Mouse (Mus musculus) stomach, embryonic 16.5 days (tissue): ENCODE data around the gene Pxylp1. TPM values are rescaled to one million over a fixed set of nuclear protein-coding genes. Genes with fewer than 3 reads are reported as not detected.
A peak's percentile ranks its signal among the peaks of the same experiment; 100 is the strongest.

Experiments
- ATAC-seq: fragments of 200-750 bp; cut with Nextera tagmentation; 2 replicates; pipeline ENCODE4 v1.8.0; 2017; ENCODE audit warnings: moderate number of reproducible peaks, moderate TSS enrichment; ENCODE audit not compliant: insufficient read depth, low FRiP score
- H3K27ac ChIP-seq: fragments of 300-500 bp; sonication (generic); 2 replicates; pipeline ENCODE4 v1.5.1; 2014; ENCODE audit warnings: low read length
- H3K27me3 ChIP-seq: fragments of 300-500 bp; sonication (generic); 2 replicates; pipeline ENCODE4 v1.6.1; 2014; ENCODE audit warnings: low read length, control low read depth, mixed read lengths; ENCODE audit not compliant: control insufficient read depth, insufficient read depth
- H3K36me3 ChIP-seq: fragments of 300-500 bp; sonication (generic); 2 replicates; pipeline ENCODE4 v1.6.1; 2014; ENCODE audit warnings: low read length; ENCODE audit not compliant: control insufficient read depth, insufficient read depth
- H3K4me1 ChIP-seq: fragments of 300-500 bp; sonication (generic); 2 replicates; pipeline ENCODE4 v1.6.1; 2014; ENCODE audit warnings: low read length, control low read depth, mixed read lengths; ENCODE audit not compliant: control insufficient read depth, insufficient read depth
- H3K4me2 ChIP-seq: fragments of 300-500 bp; sonication (generic); 2 replicates; pipeline ENCODE4 v1.6.1; 2014; ENCODE audit warnings: low read depth, low read length, mixed read lengths
- H3K4me3 ChIP-seq: fragments of 300-500 bp; sonication (generic); replicated peaks from 2 replicates; pipeline ENCODE4 v1.5.1; 2014; ENCODE audit warnings: mild to moderate bottlenecking, low read length
- H3K9ac ChIP-seq: fragments of 300-500 bp; sonication (generic); 2 replicates; pipeline ENCODE4 v1.6.1; 2014; ENCODE audit warnings: low read length
- H3K9me3 ChIP-seq: fragments of 300-500 bp; sonication (generic); replicated peaks from 2 replicates; pipeline ENCODE4 v1.6.1; 2016; ENCODE audit warnings: low read length, control low read depth; ENCODE audit not compliant: control insufficient read depth
- WGBS: fragments of 180-500 bp; shearing (Covaris S2); extraction: QIAGEN DNeasy Blood & Tissue Kit; methylation state at CpG from one replicate; pipeline ENCODE4 v1.1.7; 2014; 5-methylcytosine and 5-hydroxymethylcytosine counted together
- polyA plus RNA-seq: library from polyadenylated mRNA; unstranded; fragments of >200 nt; fragmentation: Nextera tagmentation; extraction: Ambion mirVana; gene quantifications from 2 replicates; pipeline ENCODE4 v1.2.1, GENCODE M21; 2015

The Pxylp1 gene
- polyA plus RNA-seq, 1 experiment from 2014 or later = 28.9 TPM

GRCm38 (mm10) chr9:96896690-96897089 is 4.2 kb upstream of the Pxylp1 start:
- H3K9me3 ChIP-seq = no peaks in the 10 kb centered on the region
- WGBS = 89% methylated on average over 1 of the region's 1 CpGs
- H3K4me2 ChIP-seq = no peak overlapping the region
- H3K4me3 ChIP-seq = no peak overlapping the region
- no peak overlapping the region for H3K9ac ChIP-seq
- no peaks in the 10 kb centered on the region for H3K27me3 ChIP-seq
- H3K36me3 ChIP-seq = no peaks in the 10 kb centered on the region
- ATAC-seq = no peak
- no peak overlapping the region for H3K27ac ChIP-seq
- H3K4me1 ChIP-seq = no peaks in the 10 kb centered on the region

GRCm38 (mm10) chr9:96893582-96893981 is 1.1 kb upstream of the Pxylp1 start:
- no peaks in the 10 kb centered on the region for H3K9me3 ChIP-seq
- H3K36me3 ChIP-seq = no peaks in the 10 kb centered on the region
- H3K4me3 ChIP-seq = no peak overlapping the region
- peaks cover 5% of the 10 kb centered on the region; the same call in 1 of the 2 replicates for H3K4me1 ChIP-seq
- H3K9ac ChIP-seq = no peak overlapping the region
- WGBS = 46% methylated on average over 5 of the region's 5 CpGs
- no peak overlapping the region for H3K27ac ChIP-seq
- ATAC-seq = no peak
- H3K27me3 ChIP-seq = no peaks in the 10 kb centered on the region
- H3K4me2 ChIP-seq = no peak overlapping the region

GRCm38 (mm10) chr9:96891341-96892330 is 833 bp downstream of the Pxylp1 start:
- no peaks in the 10 kb centered on the region for H3K27me3 ChIP-seq
- no peak for ATAC-seq
- no peak overlapping the region for H3K9ac ChIP-seq
- 63% methylated on average over 12 of the region's 12 CpGs for WGBS
- no peaks in the 10 kb centered on the region for H3K36me3 ChIP-seq
- no peaks in the 10 kb centered on the region for H3K9me3 ChIP-seq
- H3K4me1 ChIP-seq = peaks cover 16% of the 10 kb centered on the region; the same call in 1 of the 2 replicates
- no peak overlapping the region for H3K27ac ChIP-seq
- H3K4me3 ChIP-seq = no peak overlapping the region
- no peak overlapping the region for H3K4me2 ChIP-seq

- ATAC-seq = no peak
- WGBS = 86% methylated on average over 6 of the region's 6 CpGs
- H3K36me3 ChIP-seq = no peaks in the 10 kb centered on the region
Observed at GRCm38 (mm10) chr9:96890756-96891155, 1.7 kb downstream of the Pxylp1 start.

GRCm38 (mm10) chr9:96890266-96890665 is 2.2 kb downstream of the Pxylp1 start:
- H3K27me3 ChIP-seq = no peaks in the 10 kb centered on the region
- no peaks in the 10 kb centered on the region for H3K36me3 ChIP-seq
- no peak overlapping the region for H3K9ac ChIP-seq
- H3K4me3 ChIP-seq = no peak overlapping the region
- peaks cover 24% of the 10 kb centered on the region; the same call in 1 of the 2 replicates for H3K4me1 ChIP-seq
- no peak overlapping the region for H3K4me2 ChIP-seq
- WGBS = 94% methylated on average over 6 of the region's 6 CpGs
- no peak overlapping the region for H3K27ac ChIP-seq
- no peak for ATAC-seq
- no peaks in the 10 kb centered on the region for H3K9me3 ChIP-seq

More at GRCm38 (mm10) chr9:96890756-96891155, 1.7 kb downstream of the Pxylp1 start:
- H3K27me3 ChIP-seq = no peaks in the 10 kb centered on the region
- H3K4me3 ChIP-seq = no peak overlapping the region
- no peak overlapping the region for H3K27ac ChIP-seq
- no peak overlapping the region for H3K4me2 ChIP-seq
- H3K9ac ChIP-seq = no peak overlapping the region
- peaks cover 20% of the 10 kb centered on the region; the same call in 1 of the 2 replicates for H3K4me1 ChIP-seq
- no peaks in the 10 kb centered on the region for H3K9me3 ChIP-seq

DNA sequence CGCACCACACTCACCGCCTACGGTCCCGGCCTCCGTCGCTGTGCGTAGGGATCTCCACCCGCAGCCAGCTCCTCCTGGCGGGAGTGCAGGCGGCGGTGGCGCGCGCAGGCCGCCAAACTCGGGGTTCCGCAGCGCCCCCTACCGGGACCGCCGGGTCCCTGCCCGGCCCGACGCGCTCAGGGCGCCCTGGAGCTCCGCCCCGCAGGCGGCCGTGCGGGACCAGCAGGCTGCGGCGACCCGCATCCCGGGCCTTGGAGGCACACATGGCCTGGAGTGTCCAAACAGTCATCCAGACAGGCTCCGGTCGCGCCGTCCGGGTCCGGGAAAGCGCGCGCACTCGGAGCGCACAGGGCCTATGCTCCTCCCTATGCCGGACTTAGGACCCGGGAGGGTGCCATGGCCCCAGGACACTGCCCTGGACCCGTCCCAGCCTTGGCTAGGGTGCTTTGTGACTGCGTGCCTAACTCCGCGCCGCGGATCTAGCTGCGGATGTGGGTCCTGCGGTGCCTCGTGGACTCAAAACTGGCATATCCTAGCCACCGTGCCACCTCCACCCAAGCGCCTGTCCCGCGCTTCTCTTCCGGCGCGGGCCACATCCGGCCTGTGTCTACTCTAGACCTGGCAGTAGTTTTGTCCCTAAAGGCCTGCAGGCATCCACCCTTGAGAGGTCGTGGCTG is 3.0 kb downstream of the Pxylp1 start:
- peak overlapping the region; percentile 71 for H3K4me3 ChIP-seq
- H3K27ac ChIP-seq = peak overlapping the region; percentile 17; the same call in 1 of the 2 replicates
- under 1% methylated on average over 66 of the region's 66 CpGs for WGBS

DNA sequence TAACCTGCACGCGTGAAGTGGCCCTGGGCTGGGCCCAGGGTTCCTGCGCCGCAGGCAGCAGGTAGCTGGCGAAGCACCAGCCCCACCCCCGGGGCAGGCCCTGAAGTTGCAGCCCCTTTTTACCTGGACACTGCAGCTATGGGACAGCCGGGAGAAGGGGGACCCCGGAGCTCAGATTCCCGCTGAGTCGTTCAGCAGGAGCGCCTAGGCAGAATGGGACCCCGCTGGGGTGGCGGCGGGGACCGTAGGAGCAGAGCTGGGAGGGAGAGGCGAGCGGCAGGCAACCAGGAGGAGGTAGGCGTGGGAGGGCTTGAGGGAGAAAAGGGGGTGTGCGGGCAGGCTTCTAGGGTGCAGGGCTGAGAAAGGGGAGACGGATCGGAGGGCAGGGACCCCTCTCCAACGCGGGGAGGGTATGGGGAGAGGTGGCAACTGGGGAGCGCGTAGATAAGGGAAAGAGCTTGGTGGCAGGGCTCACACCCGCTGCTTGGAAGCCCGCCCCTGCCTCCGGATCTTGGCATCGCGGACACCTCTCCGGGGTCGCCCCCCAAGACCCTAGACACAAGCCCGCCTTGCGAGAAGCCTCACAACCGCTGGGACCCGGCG is 3.6 kb downstream of the Pxylp1 start:
- H3K4me2 ChIP-seq = peak overlapping the region; percentile 88
- peak; percentile 39 for ATAC-seq
- H3K36me3 ChIP-seq = no peaks in the 10 kb centered on the region
- H3K27ac ChIP-seq = peak overlapping the region; percentile 8; the same call in 1 of the 2 replicates
- H3K27me3 ChIP-seq = no peaks in the 10 kb centered on the region
- WGBS = under 1% methylated on average over 37 of the region's 37 CpGs
- H3K9me3 ChIP-seq = no peaks in the 10 kb centered on the region
- peaks cover 28% of the 10 kb centered on the region; the same call in 1 of the 2 replicates for H3K4me1 ChIP-seq
- peak overlapping the region; percentile 71 for H3K4me3 ChIP-seq
- peak overlapping the region; percentile 88 for H3K9ac ChIP-seq

More for the DNA sequence above, 3.0 kb downstream of the Pxylp1 start:
- peak; percentile 81 for ATAC-seq
- Histone ChIP-seq H3K27me3 (no peaks in the 10 kb centered on the region), H3K9me3 (no peaks in the 10 kb centered on the region), H3K9ac (peak overlapping the region; percentile 88), H3K4me1 (peaks cover 24% of the 10 kb centered on the region; the same call in 1 of the 2 replicates), H3K36me3 (no peaks in the 10 kb centered on the region), H3K4me2 (peak overlapping the region; percentile 88)

DNA sequence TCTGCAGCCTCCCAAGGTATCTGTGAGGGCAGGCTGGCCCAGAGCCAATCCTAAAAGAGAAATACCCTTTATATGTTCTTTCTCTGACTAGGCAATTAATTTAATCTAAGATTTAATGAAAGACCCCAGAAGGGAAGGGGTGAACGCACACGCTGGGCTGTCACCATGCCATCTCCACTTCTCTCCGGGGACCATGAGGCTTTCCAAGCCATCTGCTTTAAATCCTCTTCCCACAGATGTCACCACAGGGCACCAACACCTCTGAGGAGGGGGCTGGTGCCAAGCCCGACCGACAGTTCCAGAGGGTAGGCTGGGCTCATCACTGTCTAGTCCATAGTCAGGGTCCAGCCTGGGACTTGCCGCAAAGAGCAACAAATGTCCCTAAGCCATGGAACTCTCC is 4.5 kb downstream of the Pxylp1 start:
- Histone ChIP-seq H3K36me3 (no peaks in the 10 kb centered on the region), H3K4me3 (peak overlapping the region; percentile 71), H3K27ac (no peak overlapping the region; the same call in 1 of the 2 replicates), H3K4me2 (peak overlapping the region; percentile 88), H3K9ac (peak overlapping the region; percentile 88), H3K9me3 (no peaks in the 10 kb centered on the region), H3K27me3 (no peaks in the 10 kb centered on the region), H3K4me1 (peaks cover 29% of the 10 kb centered on the region; the same call in 1 of the 2 replicates)
- WGBS = 33% methylated on average over 6 of the region's 6 CpGs
- no peak; the same call in 1 of the 2 replicates for ATAC-seq
